Mouse (Mus musculus): ENCODE measurements at regions not wholly inside any gene's neighbourhood (a gene's known extent, or its start where the extent isn't known, plus 50 kb on each side); places are given as distances from the start of the nearest gene placed in this dataset.

DNA sequence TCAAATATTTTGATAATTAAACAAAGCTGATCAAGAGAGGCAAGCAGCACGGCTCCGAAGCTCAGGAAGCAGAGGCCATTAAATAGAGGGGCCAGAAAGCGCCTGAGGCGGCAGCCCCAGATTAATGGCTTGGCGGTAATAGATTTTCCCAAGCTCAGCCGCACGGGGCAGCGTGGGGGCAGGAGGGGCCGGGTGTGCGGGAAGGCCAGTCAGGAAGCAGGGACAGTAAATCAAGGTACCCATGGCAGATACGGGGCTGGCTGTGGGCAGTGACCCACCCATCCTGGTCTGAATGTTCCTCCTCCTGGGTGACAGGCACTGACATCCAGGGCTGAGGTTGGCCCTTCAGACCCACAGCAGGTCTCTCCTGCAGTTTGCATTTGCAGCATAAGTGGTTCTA lies 55.9 kb upstream of the Ttc34 start:
- ATAC-seq (replicated peaks; ENCODE audit: poor library complexity, severe bottlenecking), result peak; percentile 42

DNA sequence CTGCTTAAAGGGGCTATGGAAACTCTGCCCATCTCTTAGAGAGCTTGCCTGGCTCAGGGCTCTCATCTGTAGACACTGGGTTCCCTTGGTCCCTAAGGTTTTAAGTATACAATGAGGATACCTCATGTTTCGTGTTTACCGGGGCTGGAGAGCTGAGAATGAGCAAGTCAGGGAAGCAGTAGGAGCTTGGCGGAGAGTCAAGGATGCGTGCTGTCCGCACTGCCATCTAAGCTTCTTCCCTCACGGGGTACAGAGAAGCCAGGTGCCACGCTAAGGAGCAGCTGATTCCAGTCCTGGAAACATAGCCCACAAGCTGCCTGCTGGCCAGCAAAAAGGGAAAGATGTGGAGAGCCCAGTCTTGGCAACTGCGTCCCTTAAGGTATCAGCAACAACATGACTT lies 55.0 kb upstream of the Ttc34 start:
- ATAC-seq (replicated peaks; ENCODE audit: poor library complexity, severe bottlenecking), result no peak

DNA sequence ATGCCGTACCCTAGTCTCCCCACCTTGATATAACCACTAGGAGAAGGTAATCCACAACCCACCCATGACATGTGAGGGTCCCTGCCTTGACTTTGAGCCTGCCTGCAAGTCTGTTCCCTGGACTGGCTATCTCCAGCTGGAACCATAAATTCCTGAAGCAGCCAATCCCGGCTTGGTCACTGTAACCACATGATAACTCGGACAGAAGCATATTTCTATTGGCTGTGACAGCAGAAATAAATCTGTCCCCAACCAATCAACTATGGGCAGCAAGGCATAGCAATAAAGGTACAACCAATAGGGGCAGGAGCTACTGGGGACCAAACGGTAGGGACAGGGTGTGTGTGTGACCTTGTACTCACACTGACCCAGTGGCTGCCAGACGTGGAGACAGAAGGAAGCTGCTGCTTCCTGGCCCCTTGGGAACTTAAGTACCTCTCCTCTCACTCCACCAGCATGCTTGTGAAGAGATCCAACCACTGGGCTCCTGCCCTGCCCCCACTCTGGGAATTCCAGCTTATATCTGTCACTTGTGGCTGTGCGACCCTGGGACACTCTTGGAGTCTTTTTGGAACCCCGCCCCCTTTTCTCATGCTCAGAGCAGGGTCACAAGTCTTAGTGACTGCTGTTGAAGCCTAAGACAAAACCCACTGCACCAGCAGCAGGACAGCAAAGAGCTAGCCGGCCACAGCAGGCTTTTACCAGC lies 51.8 kb upstream of the Ttc34 start:
- ATAC-seq (replicated peaks; ENCODE audit: poor library complexity, severe bottlenecking), result no peak

- no peak for ATAC-seq (replicated peaks; ENCODE audit: poor library complexity, severe bottlenecking)
These were observed 50.1 kb upstream of the Ttc34 start for GRCm38 (mm10) chr4:154787190-154787589.

Data from granulocyte monocyte progenitor cell, adult 5-6 weeks (primary cell).